Mouse (Mus musculus): ENCODE measurements around the gene Hexim2. TPM values are rescaled to one million over a fixed set of nuclear protein-coding genes. Genes with fewer than 3 reads are reported as not detected.

Hexim2 gene
- polyA plus RNA-seq, 2 experiments: 8.6 to 9.4 TPM

- no peak for TF ChIP-seq POLR2A (IDR thresholded peaks at IDR 0.05; ENCODE audit: borderline replicate concordance, extremely low read depth, insufficient read depth, insufficient read length)
- Histone ChIP-seq H3K9ac (ENCODE audit: low read depth, low read length, severe bottlenecking) (peak overlapping the region; percentile 63), H3K36me3 (ENCODE audit: control insufficient read depth, insufficient read depth, low read length) (no peaks in the 10 kb centered on the region), H3K4me1 (ENCODE audit: control insufficient read depth, insufficient read depth, low read length) (peaks cover 21% of the 10 kb centered on the region), H3K4me2 (replicated peaks; ENCODE audit: low read depth, low read length, severe bottlenecking) (peak overlapping the region; percentile 86), H3K4me3 (replicated peaks; ENCODE audit: low read length) (peak overlapping the region; percentile 39), H3K27ac (replicated peaks; ENCODE audit: low read depth, low read length) (peak overlapping the region; percentile 67), H3K27me3 (ENCODE audit: control insufficient read depth, insufficient read depth, low read length) (no peaks in the 10 kb centered on the region), H3K9me3 (ENCODE audit: control insufficient read depth, low read length) (no peaks in the 10 kb centered on the region)
- DNase-seq (ENCODE audit: low spot score) (no peak), ATAC-seq (ENCODE audit: low FRiP score, low read depth) (no peak)
- 16% methylated on average over 9 of the region's 9 CpGs for WGBS
Observed at GRCm38 (mm10) chr11:103112552-103112912, 19.7 kb upstream of the Hexim2 start.

GRCm38 (mm10) chr11:103113005-103113404, 19.2 kb upstream of the Hexim2 start:
- no peaks in the 10 kb centered on the region for H3K27me3 ChIP-seq (ENCODE audit: control insufficient read depth, insufficient read depth, low read length)
- no peak overlapping the region for H3K4me3 ChIP-seq (replicated peaks; ENCODE audit: low read length)
- no peak for TF ChIP-seq POLR2A (IDR thresholded peaks at IDR 0.05; ENCODE audit: borderline replicate concordance, extremely low read depth, insufficient read depth, insufficient read length)
- 0 out of 2 replicates have a peak overlapping the region, but pooled peaks have one; percentile 67 for H3K27ac ChIP-seq (replicated peaks; ENCODE audit: low read depth, low read length)
- peaks cover 21% of the 10 kb centered on the region for H3K4me1 ChIP-seq (ENCODE audit: control insufficient read depth, insufficient read depth, low read length)
- WGBS: 41% methylated on average over 12 of the region's 12 CpGs
- no peaks in the 10 kb centered on the region for H3K9me3 ChIP-seq (ENCODE audit: control insufficient read depth, low read length)
- no peak overlapping the region for H3K9ac ChIP-seq (ENCODE audit: low read depth, low read length, severe bottlenecking)
- no peaks in the 10 kb centered on the region for H3K36me3 ChIP-seq (ENCODE audit: control insufficient read depth, insufficient read depth, low read length)
- ATAC-seq (ENCODE audit: low FRiP score, low read depth) (no peak), DNase-seq (ENCODE audit: low spot score) (no peak)
- H3K4me2 ChIP-seq (replicated peaks; ENCODE audit: low read depth, low read length, severe bottlenecking): peak overlapping the region; percentile 86; the same call in 1 of the 2 replicates

GRCm38 (mm10) chr11:103113771-103114170, 18.5 kb upstream of the Hexim2 start:
- DNase-seq (ENCODE audit: low spot score) (no peak), ATAC-seq (ENCODE audit: low FRiP score, low read depth) (no peak)
- Histone ChIP-seq H3K4me3 (replicated peaks; ENCODE audit: low read length) (no peak overlapping the region), H3K4me2 (replicated peaks; ENCODE audit: low read depth, low read length, severe bottlenecking) (no peak overlapping the region), H3K4me1 (ENCODE audit: control insufficient read depth, insufficient read depth, low read length) (peaks cover 26% of the 10 kb centered on the region), H3K9ac (ENCODE audit: low read depth, low read length, severe bottlenecking) (no peak overlapping the region), H3K27ac (replicated peaks; ENCODE audit: low read depth, low read length) (no peak overlapping the region), H3K9me3 (ENCODE audit: control insufficient read depth, low read length) (no peaks in the 10 kb centered on the region), H3K27me3 (ENCODE audit: control insufficient read depth, insufficient read depth, low read length) (no peaks in the 10 kb centered on the region), H3K36me3 (ENCODE audit: control insufficient read depth, insufficient read depth, low read length) (no peaks in the 10 kb centered on the region)
- TF ChIP-seq POLR2A (IDR thresholded peaks at IDR 0.05; ENCODE audit: borderline replicate concordance, extremely low read depth, insufficient read depth, insufficient read length): no peak
- WGBS: 64% methylated on average over 4 of the region's 4 CpGs

GRCm38 (mm10) chr11:103114270-103114943, 17.8 kb upstream of the Hexim2 start:
- peaks cover 29% of the 10 kb centered on the region for H3K4me1 ChIP-seq (ENCODE audit: control insufficient read depth, insufficient read depth, low read length)
- 88% methylated on average over 11 of the region's 11 CpGs for WGBS
- peak overlapping the region; percentile 88 for H3K27ac ChIP-seq (replicated peaks; ENCODE audit: low read depth, low read length)
- H3K36me3 ChIP-seq (ENCODE audit: control insufficient read depth, insufficient read depth, low read length): no peaks in the 10 kb centered on the region
- peak overlapping the region; percentile 76 for H3K9ac ChIP-seq (ENCODE audit: low read depth, low read length, severe bottlenecking)
- ATAC-seq (ENCODE audit: low FRiP score, low read depth) (no peak), DNase-seq (ENCODE audit: low spot score) (no peak)
- H3K4me2 ChIP-seq (replicated peaks; ENCODE audit: low read depth, low read length, severe bottlenecking): peak overlapping the region; percentile 62
- no peaks in the 10 kb centered on the region for H3K9me3 ChIP-seq (ENCODE audit: control insufficient read depth, low read length)
- H3K4me3 ChIP-seq (replicated peaks; ENCODE audit: low read length): peak overlapping the region; percentile 65
- H3K27me3 ChIP-seq (ENCODE audit: control insufficient read depth, insufficient read depth, low read length): no peaks in the 10 kb centered on the region
- TF ChIP-seq POLR2A (IDR thresholded peaks at IDR 0.05; ENCODE audit: borderline replicate concordance, extremely low read depth, insufficient read depth, insufficient read length): no peak

- Histone ChIP-seq H3K27ac (replicated peaks; ENCODE audit: low read depth, low read length) (peak overlapping the region; percentile 88), H3K27me3 (ENCODE audit: control insufficient read depth, insufficient read depth, low read length) (no peaks in the 10 kb centered on the region), H3K4me2 (replicated peaks; ENCODE audit: low read depth, low read length, severe bottlenecking) (peak overlapping the region; percentile 62), H3K36me3 (ENCODE audit: control insufficient read depth, insufficient read depth, low read length) (no peaks in the 10 kb centered on the region), H3K4me3 (replicated peaks; ENCODE audit: low read length) (peak overlapping the region; percentile 65), H3K9me3 (ENCODE audit: control insufficient read depth, low read length) (no peaks in the 10 kb centered on the region), H3K9ac (ENCODE audit: low read depth, low read length, severe bottlenecking) (peak overlapping the region; percentile 76), H3K4me1 (ENCODE audit: control insufficient read depth, insufficient read depth, low read length) (peaks cover 29% of the 10 kb centered on the region)
- ATAC-seq (ENCODE audit: low FRiP score, low read depth) (peak; percentile 32), DNase-seq (ENCODE audit: low spot score) (peak; percentile 92)
- WGBS: under 1% methylated on average over 34 of the region's 34 CpGs
- TF ChIP-seq POLR2A (IDR thresholded peaks at IDR 0.05; ENCODE audit: borderline replicate concordance, extremely low read depth, insufficient read depth, insufficient read length): 0 out of 2 replicates have a peak, but pooled peaks have one; percentile 22
Observed at GRCm38 (mm10) chr11:103115163-103116007, 16.8 kb upstream of the Hexim2 start.

Data from limb, embryonic 14.5 days (tissue).